Mouse (Mus musculus) megakaryocyte, embryonic 14.5 days (primary cell): ENCODE results near the gene Hoxb6.

Experiments
- FLI1 ChIP-seq: IDR thresholded peaks from 2 replicates; pipeline ENCODE4 v1.6.1; 2012; ENCODE audit warnings: low read length, inconsistent platforms, mixed read lengths
- GATA1 ChIP-seq: IDR thresholded peaks from 3 replicates; pipeline ENCODE4 v1.6.1; 2012; ENCODE audit warnings: mixed read lengths, low read length, inconsistent platforms, borderline replicate concordance

GRCm38 (mm10) chr11:96259511-96259910, 32.8 kb upstream of the Hoxb6 start:
- TF ChIP-seq GATA1 = no peak
- no peak for TF ChIP-seq FLI1
